Mouse (Mus musculus): Measurements from ENCODE around the gene Tmem151a. TPM values are rescaled to one million over a fixed set of nuclear protein-coding genes. Genes with fewer than 3 reads are reported as not detected.
A peak's percentile ranks its signal among the peaks of the same experiment; 100 is the strongest.

The Tmem151a gene
- total RNA-seq, 2 experiments from 2014 or later: 112 to 114 TPM

DNA sequence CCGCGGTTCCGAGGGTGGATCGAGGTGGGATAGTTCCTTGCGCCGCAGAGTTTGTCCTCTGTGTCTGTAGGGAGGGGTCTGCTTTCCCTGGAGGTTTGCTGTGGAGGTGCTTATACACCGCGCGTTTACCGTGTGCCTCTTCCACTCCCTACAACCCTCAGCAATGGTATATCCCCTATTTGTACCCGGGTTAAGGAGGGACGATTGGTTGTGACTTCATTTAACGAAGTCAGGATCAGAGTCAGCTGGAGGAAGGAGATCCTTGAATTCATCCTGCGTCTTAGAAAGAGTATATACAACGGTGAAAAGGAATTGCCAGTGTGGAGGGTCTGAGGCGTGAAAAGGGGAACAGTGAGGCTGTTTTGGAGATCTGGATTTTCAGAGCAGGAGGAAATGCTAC, 43.7 kb downstream of the Tmem151a start:
- no peak for TF ChIP-seq CTCF (conservative IDR thresholded peaks at IDR 0.05)
- Histone ChIP-seq H3K27ac (peak overlapping the region; percentile 96), H3K4me3 (peak overlapping the region; percentile 92)
- no peak for DNase-seq (ENCODE audit: low spot score in 2 of 2)

DNA sequence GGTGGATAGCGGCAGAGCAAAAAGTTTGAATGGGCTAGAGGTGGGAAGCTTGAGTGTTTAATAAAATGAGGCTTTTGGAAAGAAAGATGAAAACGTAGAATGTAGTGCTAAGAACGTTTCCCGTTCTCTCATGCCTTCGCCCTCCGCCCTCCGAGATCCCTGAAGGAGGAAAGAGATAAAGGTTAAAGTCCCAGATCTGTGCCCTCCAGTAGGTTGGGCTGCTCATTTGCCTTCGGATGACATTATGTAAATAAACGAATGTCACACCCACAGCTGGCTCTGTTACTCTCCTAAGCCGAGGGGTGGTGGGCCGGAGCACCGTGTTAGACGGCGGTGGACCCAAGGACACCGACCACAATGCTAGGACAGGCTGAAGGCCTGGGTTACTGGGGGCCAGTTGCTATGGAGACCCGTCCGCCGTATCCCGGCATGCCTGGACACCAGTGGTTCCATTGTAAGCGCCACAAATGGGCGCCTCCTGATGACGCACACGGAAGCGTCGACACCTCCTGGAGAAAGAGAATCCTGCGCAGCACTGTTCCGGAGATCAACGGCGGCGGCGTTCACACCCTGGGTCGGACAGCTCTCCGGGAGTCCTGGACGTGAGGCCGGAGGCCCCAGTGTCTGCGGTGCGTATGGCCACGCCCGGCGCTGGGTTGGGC, 44.3 kb downstream of the Tmem151a start, which contains the start of gene Brms1:
Gene Brms1 (plus strand): TSS at position 493 of the 662 bp plus-strand sequence.
- TF ChIP-seq CTCF (conservative IDR thresholded peaks at IDR 0.05): peak; percentile 19
- Histone ChIP-seq H3K27ac (peak within 1 kb of the TSS; percentile 96), H3K4me3 (peak within 1 kb of the TSS; percentile 92)
- peak; percentile 91 to 95 for DNase-seq (ENCODE audit: low spot score in 2 of 2)

DNA sequence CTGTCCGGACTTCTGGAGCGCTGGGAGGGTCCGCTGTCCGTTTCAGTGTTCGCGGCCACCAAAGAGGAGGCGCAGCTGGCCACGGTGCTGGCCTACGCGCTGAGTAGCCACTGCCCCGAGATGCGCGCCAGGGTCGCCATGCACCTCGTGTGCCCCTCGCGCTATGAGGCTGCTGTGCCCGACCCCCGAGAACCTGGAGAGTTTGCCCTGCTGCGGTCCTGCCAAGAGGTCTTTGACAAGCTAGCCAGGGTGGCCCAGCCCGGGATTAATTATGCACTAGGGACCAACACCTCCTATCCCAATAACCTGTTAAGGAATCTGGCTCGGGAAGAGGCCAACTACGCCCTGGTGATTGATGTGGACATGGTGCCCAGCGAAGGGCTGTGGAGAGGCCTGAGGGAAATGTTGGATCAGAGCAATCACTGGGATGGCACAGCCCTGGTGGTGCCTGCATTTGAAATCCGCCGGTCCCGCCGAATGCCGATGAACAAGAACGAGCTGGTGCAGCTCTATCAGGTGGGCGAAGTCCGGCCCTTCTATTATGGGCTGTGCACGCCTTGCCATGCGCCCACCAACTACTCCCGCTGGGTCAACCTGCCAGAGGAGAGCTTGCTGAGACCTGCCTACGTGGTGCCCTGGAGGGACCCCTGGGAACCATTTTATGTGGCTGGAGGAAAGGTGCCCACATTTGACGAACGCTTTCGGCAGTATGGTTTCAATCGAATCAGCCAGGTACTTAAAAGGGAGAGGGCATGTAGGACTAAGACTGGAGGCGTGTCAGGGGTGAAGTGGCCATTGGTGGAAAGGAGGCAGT, 45.8 kb downstream of the Tmem151a start:
- peak overlapping the region; percentile 92 for H3K4me3 ChIP-seq
- no peak for DNase-seq (ENCODE audit: low spot score in 2 of 2)
- no peak for TF ChIP-seq CTCF (conservative IDR thresholded peaks at IDR 0.05)

DNA sequence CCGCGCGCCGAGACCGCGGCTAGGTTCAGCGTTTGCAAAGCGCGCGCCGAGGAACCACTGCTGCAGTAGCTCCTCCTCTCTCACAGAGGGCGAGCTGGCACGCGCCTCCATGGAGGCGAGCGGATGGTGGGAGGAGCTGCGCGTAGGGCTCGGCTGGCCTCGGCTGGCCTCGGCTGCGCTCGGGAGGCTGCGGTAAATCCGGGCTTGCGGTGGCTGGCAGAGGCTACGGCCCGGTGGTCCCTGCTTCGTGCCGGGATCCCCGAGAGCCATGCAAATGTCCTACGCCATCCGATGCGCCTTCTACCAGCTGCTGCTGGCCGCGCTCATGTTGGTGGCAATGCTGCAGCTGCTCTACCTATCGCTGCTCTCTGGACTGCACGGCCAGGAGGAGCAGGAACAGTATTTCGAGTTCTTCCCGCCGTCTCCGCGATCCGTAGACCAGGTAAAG, 46.6 kb downstream of the Tmem151a start, which contains the start of the genes B4gat1 and AC124502.3:
Gene B4gat1 (plus strand): TSS at position 118 of the 448 bp plus-strand sequence.
Gene AC124502.3 (plus strand): TSS at position 183 of the 448 bp plus-strand sequence.
- TF ChIP-seq CTCF (conservative IDR thresholded peaks at IDR 0.05): peak; percentile 68

More for the DNA sequence above, 45.8 kb downstream of the Tmem151a start:
- H3K27ac ChIP-seq: peak overlapping the region; percentile 96

DNA sequence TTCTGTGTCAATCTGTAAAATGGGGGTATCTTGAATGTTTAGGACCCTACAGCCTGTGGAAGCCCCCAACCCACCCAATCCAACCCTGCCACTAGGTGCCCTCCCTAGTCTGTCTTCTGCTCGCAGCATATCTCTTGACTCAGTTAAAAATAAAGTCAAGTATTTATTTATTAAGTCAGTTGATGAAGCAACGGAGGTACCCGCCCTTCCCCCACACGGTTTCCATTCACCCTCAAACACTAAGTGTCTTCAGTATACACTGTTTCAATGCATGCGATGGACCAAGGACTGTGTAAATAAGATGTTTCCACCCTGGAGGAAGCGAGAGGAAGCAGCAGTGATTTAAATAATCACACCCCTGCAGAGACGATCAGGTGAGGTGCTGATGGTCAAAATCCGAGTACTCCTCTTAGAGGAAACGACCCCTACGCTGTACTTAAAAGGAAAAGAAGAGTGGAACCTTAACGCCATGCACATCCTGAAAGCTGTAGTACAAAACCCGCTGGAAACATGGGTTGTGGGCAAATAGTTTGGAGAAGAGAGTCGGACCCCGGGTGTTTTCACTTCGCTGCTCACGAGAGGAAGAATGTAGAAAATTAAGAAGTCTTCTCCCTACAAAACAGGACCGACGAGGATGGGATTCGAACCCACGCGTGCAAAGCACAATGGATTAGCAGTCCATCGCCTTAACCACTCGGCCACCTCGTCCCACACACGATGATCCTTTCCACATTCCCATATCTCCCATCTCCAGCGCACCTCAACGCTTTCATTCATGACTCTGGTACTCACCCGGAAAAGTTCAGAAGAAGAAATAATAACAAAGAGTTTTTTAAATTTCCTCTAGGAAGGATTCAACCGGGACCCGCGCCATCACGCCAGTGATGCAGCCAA, 47.4 kb downstream of the Tmem151a start:
- H3K4me3 ChIP-seq: peak overlapping the region; percentile 92
- TF ChIP-seq CTCF (conservative IDR thresholded peaks at IDR 0.05): no peak
- peak; percentile 86 for DNase-seq (ENCODE audit: low spot score in 2 of 2)
- peak overlapping the region; percentile 96 for H3K27ac ChIP-seq

More for the DNA sequence above, 46.6 kb downstream of the Tmem151a start, which contains the start of the genes B4gat1 and AC124502.3:
- H3K27ac ChIP-seq: peak within 1 kb of the TSS; percentile 96
- DNase-seq (ENCODE audit: low spot score in 2 of 2): peak; percentile 91 to 92
- peak within 1 kb of the TSS; percentile 92 for H3K4me3 ChIP-seq

DNA sequence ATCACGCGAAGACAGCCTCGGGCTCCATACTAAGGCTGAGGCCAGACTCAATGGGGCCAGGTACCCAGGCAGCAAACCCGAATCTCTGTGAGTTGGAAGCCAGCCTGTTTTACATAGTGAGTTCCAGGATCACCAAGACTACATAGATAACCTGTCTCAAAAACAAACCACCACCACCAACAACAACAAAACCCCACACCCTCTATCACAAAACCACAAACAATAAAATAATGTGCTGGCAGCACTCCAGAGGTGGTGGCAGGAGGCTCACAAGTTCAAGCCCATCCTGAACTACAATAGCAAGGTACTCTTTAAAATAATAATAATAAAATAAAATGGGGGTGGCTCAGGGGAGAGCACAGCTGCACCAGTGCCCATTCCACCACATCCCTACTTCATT, 48.8 kb downstream of the Tmem151a start:
- Histone ChIP-seq H3K27ac (no peak overlapping the region), H3K4me3 (no peak overlapping the region)
- no peak for DNase-seq (ENCODE audit: low spot score in 2 of 2)
- no peak for TF ChIP-seq CTCF (conservative IDR thresholded peaks at IDR 0.05)

DNA sequence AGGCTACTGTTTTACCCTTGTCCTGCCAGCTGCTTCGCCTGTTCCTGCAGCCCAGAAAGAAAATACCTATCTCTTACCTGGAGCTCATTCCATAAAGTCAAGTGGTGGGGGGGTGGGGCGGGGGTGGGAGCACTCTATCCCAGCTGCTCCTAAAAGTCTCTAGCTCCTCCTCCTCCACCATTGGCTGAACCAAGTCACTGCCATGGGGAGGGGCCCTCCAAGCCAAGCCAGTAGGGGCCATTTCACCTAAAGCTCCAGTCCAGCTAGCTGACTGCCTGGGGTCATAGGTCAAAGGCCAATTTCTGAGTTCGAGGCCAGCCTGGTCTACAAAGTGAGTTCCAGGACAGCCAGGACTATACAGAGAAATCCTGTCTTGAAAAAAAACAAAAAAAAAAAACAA, 52.6 kb downstream of the Tmem151a start:
- Histone ChIP-seq H3K27ac (no peak overlapping the region), H3K4me3 (no peak overlapping the region)
- no peak for TF ChIP-seq CTCF (conservative IDR thresholded peaks at IDR 0.05)
- DNase-seq (ENCODE audit: low spot score in 2 of 2): no peak

DNA sequence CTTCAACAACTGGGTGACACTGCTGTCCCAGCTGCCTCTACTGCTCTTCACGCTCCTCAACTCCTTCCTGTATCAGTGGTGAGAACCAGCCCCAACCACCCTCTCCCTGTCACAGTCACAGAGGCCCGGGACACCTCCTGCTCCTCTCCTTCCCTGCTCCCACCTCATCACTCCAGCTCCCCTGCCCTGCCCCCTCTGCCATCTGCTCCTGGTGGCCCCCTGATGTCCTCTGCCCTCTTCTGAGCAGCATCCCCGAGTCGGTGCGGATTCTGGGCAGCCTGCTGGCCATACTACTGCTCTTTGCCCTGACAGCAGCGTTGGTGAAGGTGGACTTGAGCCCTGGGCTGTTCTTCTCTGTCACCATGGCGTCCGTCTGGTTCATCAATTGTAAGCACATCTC, 59.2 kb downstream of the Tmem151a start:
- no peak for DNase-seq (ENCODE audit: low spot score in 2 of 2)
- TF ChIP-seq CTCF (conservative IDR thresholded peaks at IDR 0.05): no peak
- no peak overlapping the region for H3K27ac ChIP-seq
- H3K4me3 ChIP-seq: no peak overlapping the region

DNA sequence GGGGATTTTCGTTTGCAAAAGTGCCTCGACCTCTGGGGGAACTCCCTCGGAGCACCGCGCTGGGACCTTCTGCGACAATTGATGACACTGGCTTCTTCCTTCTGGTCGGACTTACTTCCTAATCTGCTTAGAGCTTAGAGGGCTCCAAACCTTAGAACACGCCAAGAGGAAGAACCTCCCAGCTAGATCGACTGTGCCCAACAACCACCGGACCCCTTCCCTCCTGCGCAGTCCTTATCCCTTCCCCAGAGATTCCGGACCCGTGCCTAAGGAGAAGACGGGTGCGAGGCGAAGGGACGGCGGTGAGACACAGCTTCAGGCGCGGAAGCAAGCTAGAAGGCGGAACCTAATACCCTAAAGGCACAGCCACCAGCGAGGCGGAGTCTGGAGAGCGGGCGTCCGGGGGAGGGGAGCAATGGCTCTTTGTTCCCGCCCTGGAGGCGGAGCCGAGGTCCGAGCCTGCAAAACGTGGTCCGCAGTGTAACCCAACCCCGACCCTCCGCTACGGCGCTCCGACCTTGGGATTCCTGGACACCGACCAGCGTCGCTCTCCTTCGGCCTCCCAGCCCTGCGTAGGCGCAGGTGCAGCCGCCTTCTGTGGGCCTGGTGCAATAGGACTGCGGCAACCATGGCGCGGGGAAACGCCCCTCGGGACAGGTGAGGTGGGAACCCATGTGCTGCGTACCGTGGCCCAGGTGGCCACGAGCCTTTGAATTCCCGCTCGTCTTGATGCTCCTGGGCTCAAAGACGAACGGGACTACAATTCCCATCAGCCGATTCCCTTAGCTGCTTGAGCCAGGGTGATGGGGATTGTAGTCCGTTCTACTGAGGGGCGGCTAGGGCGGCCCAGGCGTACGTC, 61.5 kb downstream of the Tmem151a start, which contains the start of gene Slc29a2:
Gene Slc29a2 (plus strand): TSS at position 240 of the 859 bp plus-strand sequence.
- TF ChIP-seq CTCF (conservative IDR thresholded peaks at IDR 0.05): no peak
- Histone ChIP-seq H3K27ac (peak within 1 kb of the TSS; percentile 90), H3K4me3 (peak within 1 kb of the TSS; percentile 89)
- peak; percentile 87 to 93 for DNase-seq (ENCODE audit: low spot score in 2 of 2)

DNA sequence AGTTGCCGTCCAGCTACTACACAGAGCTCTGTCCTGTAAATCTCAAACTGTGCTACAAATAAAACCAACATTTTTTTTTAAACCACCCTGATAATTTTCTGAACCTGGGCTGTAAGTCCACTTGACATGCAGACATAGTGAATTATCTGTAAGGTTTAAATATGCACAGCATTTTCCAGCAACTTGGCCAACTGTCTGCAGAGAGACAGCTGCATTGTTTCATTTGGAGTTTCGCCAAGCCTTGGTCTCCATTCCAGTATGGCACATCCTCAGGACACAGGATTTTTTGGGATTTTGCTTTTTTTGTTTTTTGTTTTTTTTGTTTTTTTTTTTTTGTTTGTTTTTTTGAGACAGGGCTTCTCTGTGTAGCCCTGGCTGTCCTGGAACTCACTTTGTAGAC, 63.9 kb downstream of the Tmem151a start:
- Histone ChIP-seq H3K27ac (no peak overlapping the region), H3K4me3 (no peak overlapping the region)
- no peak for DNase-seq (ENCODE audit: low spot score in 2 of 2)
- TF ChIP-seq CTCF (conservative IDR thresholded peaks at IDR 0.05): no peak

Other genes starting within 250 kb of the Tmem151a start
- 10 to 100 TPM; 33.9 to 38.8 TPM for gene Ccs, start 246.2 kb downstream of the Tmem151a start, total RNA-seq (2021)
- gene Ccdc87, start 246.2 kb downstream of the Tmem151a start, total RNA-seq (2021): 1 to 10 TPM; 1.7 to 2.2 TPM
- 100 to 1,000 TPM; 108 to 114 TPM for gene Ctsf, start 230.4 kb downstream of the Tmem151a start, total RNA-seq (2021)
- 1 to 10 TPM in 1 of 2 experiments, under 1 TPM in 1; 0.82 to 1.5 TPM for gene Actn3, start 207.6 kb downstream of the Tmem151a start, total RNA-seq (2021)
- gene Zdhhc24, start 206.9 kb downstream of the Tmem151a start, total RNA-seq (2021): 10 to 100 TPM; 26.3 to 27.3 TPM
- gene Bbs1, start 178.9 kb downstream of the Tmem151a start, total RNA-seq (2021): 10 to 100 TPM; 35.9 to 46.3 TPM
- gene Dpp3, start 157.2 kb downstream of the Tmem151a start, total RNA-seq (2021): 10 to 100 TPM; 36.6 to 44.2 TPM
- 10 to 100 TPM; 21.4 to 21.9 TPM for gene Peli3, start 142.4 kb downstream of the Tmem151a start, total RNA-seq (2021)
- gene Mrpl11, start 123.4 kb downstream of the Tmem151a start, total RNA-seq (2021): 10 to 100 TPM; 58.8 to 62.8 TPM
- 10 to 100 TPM in 1 of 2 experiments, 1 to 10 TPM in 1; 6.4 to 11.2 TPM for gene Npas4, start 95.2 kb downstream of the Tmem151a start, total RNA-seq (2021)
- gene Slc29a2, start 61.7 kb downstream of the Tmem151a start, total RNA-seq (2021): 10 to 100 TPM; 16.2 to 16.7 TPM
- 100 to 1,000 TPM; 112 to 130 TPM for gene B4gat1, start 46.7 kb downstream of the Tmem151a start, total RNA-seq (2021)
- 1 to 10 TPM; 4.1 to 7.6 TPM for gene AC124502.3, start 46.6 kb downstream of the Tmem151a start, total RNA-seq (2021)
- gene Brms1, start 44.2 kb downstream of the Tmem151a start, total RNA-seq (2021): 10 to 100 TPM; 21.4 to 25.3 TPM
- gene Rin1, start 35.0 kb downstream of the Tmem151a start, total RNA-seq (2021): 100 to 1,000 TPM; 117 to 119 TPM
- 1 to 10 TPM; 3.2 to 3.9 TPM for gene Cd248, start 17.5 kb downstream of the Tmem151a start, total RNA-seq (2021)
- 10 to 100 TPM; 23.3 to 23.5 TPM for gene Yif1a, start 3.0 kb upstream of the Tmem151a start, total RNA-seq (2021)
- 100 to 1,000 TPM; 614 to 642 TPM for gene Cnih2, start 13.0 kb upstream of the Tmem151a start, total RNA-seq (2021)
- 100 to 1,000 TPM; 156 to 169 TPM for gene Rab1b, start 21.5 kb upstream of the Tmem151a start, total RNA-seq (2021)
- gene Klc2, start 33.0 kb upstream of the Tmem151a start, total RNA-seq (2021): 100 to 1,000 TPM; 223 to 231 TPM
- gene Pacs1, start 187.6 kb upstream of the Tmem151a start, total RNA-seq (2021): 10 to 100 TPM; 56.4 to 57.4 TPM
- 100 to 1,000 TPM; 214 to 219 TPM for gene Sf3b2, start 209.9 kb upstream of the Tmem151a start, total RNA-seq (2021)
- gene Gal3st3, start 212.8 kb upstream of the Tmem151a start, total RNA-seq (2021): 100 to 1,000 TPM; 106 to 109 TPM

All from layer of hippocampus, adult 2 months (tissue).